Mouse (Mus musculus) E14TG2a.4 (cell line): Measurements from ENCODE around the gene Cpn2.

Experiments
- CTCF ChIP-seq: conservative IDR thresholded peaks from 2 replicates; pipeline ENCODE4 v1.5.1; 2014; ENCODE audit warnings: low read length
- NANOG ChIP-seq: IDR thresholded peaks from 2 replicates; pipeline ENCODE4 v1.6.1; 2014; ENCODE audit warnings: borderline replicate concordance, low read length, mixed read lengths
- POU5F1 ChIP-seq: IDR thresholded peaks from 2 replicates; pipeline ENCODE4 v1.6.1; 2014; ENCODE audit warnings: low read length, borderline replicate concordance

- TF ChIP-seq CTCF (no peak), POU5F1 (no peak), NANOG (no peak)
Observed at GRCm38 (mm10) chr16:30231882-30232604, 35.3 kb downstream of the Cpn2 start.
